Mouse (Mus musculus) erythroblast, embryonic 14.5 days (primary cell): ENCODE results near the gene Lta. TPM values are rescaled to one million over a fixed set of nuclear protein-coding genes. Genes with fewer than 3 reads are reported as not detected.

Experiments
- H3K27me3 ChIP-seq: 2 replicates; pipeline ENCODE4 v1.6.1; 2012; ENCODE audit warnings: inconsistent platforms; ENCODE audit not compliant: control insufficient read depth
- H3K36me3 ChIP-seq: 2 replicates; pipeline ENCODE4 v1.6.1; 2012; ENCODE audit warnings: mild to moderate bottlenecking, inconsistent platforms; ENCODE audit not compliant: control insufficient read depth
- H3K4me1 ChIP-seq: 2 replicates; pipeline ENCODE4 v1.6.1; 2012; ENCODE audit warnings: inconsistent platforms; ENCODE audit not compliant: control insufficient read depth
- H3K4me3 ChIP-seq: replicated peaks from 2 replicates; pipeline ENCODE3; 2012; ENCODE audit warnings: moderate library complexity, mild to moderate bottlenecking, inconsistent platforms
- H3K9me3 ChIP-seq: 2 replicates; pipeline ENCODE4 v1.6.1; 2012; ENCODE audit warnings: low read length, inconsistent platforms, mixed read lengths; ENCODE audit not compliant: control insufficient read depth
- GATA1 ChIP-seq: IDR thresholded peaks from 2 replicates; pipeline ENCODE4 v1.6.1; 2012; ENCODE audit warnings: low read length, inconsistent platforms, mixed read lengths
- TAL1 ChIP-seq: IDR thresholded peaks from 3 replicates; pipeline ENCODE4 v1.6.1; 2012; ENCODE audit warnings: low read length, inconsistent platforms, mixed read lengths
- polyA plus RNA-seq: library from polyadenylated mRNA; stranded (reverse); fragments of >175 nt; gene quantifications from 2 replicates; pipeline ENCODE4 v1.2.3, GENCODE M21; 2012

Gene Lta
- polyA plus RNA-seq, 1 experiment = 0.03 TPM

DNA sequence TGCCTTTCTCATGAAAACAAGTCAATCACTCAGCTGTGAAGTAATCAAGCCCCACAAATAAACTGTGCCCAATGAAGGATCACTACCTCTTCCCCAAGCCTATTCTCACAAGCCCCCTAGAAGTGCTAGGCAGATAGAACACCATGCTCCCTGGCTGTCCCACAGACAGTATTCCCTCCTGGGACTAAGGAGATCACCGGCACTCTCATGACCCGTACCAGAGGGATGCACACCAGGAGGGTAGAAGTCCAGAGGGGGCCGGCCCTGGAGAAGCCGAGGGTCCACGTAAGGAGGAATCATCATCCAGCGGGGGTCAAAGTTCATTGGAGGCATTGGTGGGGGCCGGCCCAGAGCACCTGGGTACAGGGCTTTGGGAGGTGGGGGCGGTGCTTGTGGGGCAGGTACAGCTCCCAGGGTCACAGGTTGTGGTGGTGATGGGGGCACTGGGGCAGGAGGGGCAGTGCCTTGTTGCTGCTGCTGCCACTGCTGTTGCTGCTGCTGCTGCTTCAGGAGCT is 47.4 kb downstream of the Lta start:
- no peaks in the 10 kb centered on the region for H3K27me3 ChIP-seq
- H3K4me1 ChIP-seq = peaks cover 10% of the 10 kb centered on the region
- H3K4me3 ChIP-seq = no peak overlapping the region
- TF ChIP-seq TAL1 = no peak
- no peak for TF ChIP-seq GATA1
- peaks cover 100% of the 10 kb centered on the region for H3K36me3 ChIP-seq
- no peaks in the 10 kb centered on the region for H3K9me3 ChIP-seq

GRCm38 (mm10) chr17:35157254-35157653 is 47.9 kb downstream of the Lta start:
- H3K4me3 ChIP-seq = no peak overlapping the region
- H3K27me3 ChIP-seq = no peaks in the 10 kb centered on the region
- H3K36me3 ChIP-seq = peaks cover 100% of the 10 kb centered on the region
- TF ChIP-seq TAL1 = no peak
- no peak for TF ChIP-seq GATA1
- H3K4me1 ChIP-seq = peaks cover 8% of the 10 kb centered on the region
- H3K9me3 ChIP-seq = no peaks in the 10 kb centered on the region

GRCm38 (mm10) chr17:35156461-35157200 is 48.5 kb downstream of the Lta start:
- no peak overlapping the region for H3K4me3 ChIP-seq
- no peaks in the 10 kb centered on the region for H3K9me3 ChIP-seq
- peaks cover 100% of the 10 kb centered on the region for H3K36me3 ChIP-seq
- H3K4me1 ChIP-seq = peaks cover 6% of the 10 kb centered on the region
- H3K27me3 ChIP-seq = no peaks in the 10 kb centered on the region
- no peak for TF ChIP-seq GATA1
- no peak for TF ChIP-seq TAL1

DNA sequence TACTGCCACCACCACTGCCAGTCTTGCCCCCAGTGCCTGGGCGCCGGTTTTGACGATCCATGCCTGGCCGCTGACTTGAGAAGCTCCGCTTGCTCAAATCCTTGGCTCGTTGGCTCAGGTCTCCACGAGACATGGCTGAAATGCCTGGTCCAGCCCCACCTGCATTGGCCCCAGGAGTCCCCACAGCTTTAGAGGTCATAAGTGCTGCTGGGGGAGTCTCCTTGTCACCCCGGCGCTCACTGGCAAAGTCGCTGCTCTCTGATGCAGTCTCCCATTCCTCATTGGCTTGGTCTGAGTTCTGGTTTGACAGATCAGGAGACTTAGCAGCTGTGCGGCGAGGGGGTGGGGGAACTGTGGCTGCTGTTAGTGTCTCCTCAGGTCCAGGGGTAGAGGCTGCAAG is 49.7 kb downstream of the Lta start:
- Histone ChIP-seq H3K36me3 (peaks cover 99% of the 10 kb centered on the region), H3K9me3 (no peaks in the 10 kb centered on the region), H3K27me3 (no peaks in the 10 kb centered on the region), H3K4me3 (no peak overlapping the region), H3K4me1 (peaks cover 13% of the 10 kb centered on the region)
- TF ChIP-seq TAL1 = no peak
- no peak for TF ChIP-seq GATA1

- Histone ChIP-seq H3K36me3 (peaks cover 99% of the 10 kb centered on the region), H3K27me3 (no peaks in the 10 kb centered on the region), H3K4me1 (peaks cover 18% of the 10 kb centered on the region), H3K9me3 (no peaks in the 10 kb centered on the region), H3K4me3 (no peak overlapping the region)
- TF ChIP-seq TAL1 = no peak
- TF ChIP-seq GATA1 = no peak
Measured at GRCm38 (mm10) chr17:35154616-35155015, 50.5 kb downstream of the Lta start.

GRCm38 (mm10) chr17:35153931-35154330 is 51.2 kb downstream of the Lta start:
- H3K4me1 ChIP-seq = peaks cover 18% of the 10 kb centered on the region
- peaks cover 99% of the 10 kb centered on the region for H3K36me3 ChIP-seq
- no peaks in the 10 kb centered on the region for H3K9me3 ChIP-seq
- H3K27me3 ChIP-seq = no peaks in the 10 kb centered on the region
- H3K4me3 ChIP-seq = no peak overlapping the region
- TF ChIP-seq GATA1 = no peak
- no peak for TF ChIP-seq TAL1

Other genes with a start within 250 kb of the Lta start
- gene Hspa1b, start 246.1 kb downstream of the Lta start, polyA plus RNA-seq = 408 and 454 TPM in 2 replicates
- not detected in 2 replicates for gene Gm20481, start 235.4 kb downstream of the Lta start, polyA plus RNA-seq
- gene Hspa1a, start 233.2 kb downstream of the Lta start, polyA plus RNA-seq = 195 and 214 TPM in 2 replicates
- gene Hspa1l, start 232.6 kb downstream of the Lta start, polyA plus RNA-seq = 0.04 TPM in 1 of 2 replicates, not detected in the other
- 15.9 and 21.4 TPM in 2 replicates for gene Lsm2, start 223.5 kb downstream of the Lta start, polyA plus RNA-seq
- gene Vars, start 204.4 kb downstream of the Lta start, polyA plus RNA-seq = 41.7 and 44.9 TPM in 2 replicates
- 0.01 TPM in 2 replicates for gene Vwa7, start 188.8 kb downstream of the Lta start, polyA plus RNA-seq
- gene Sapcd1, start 177.3 kb downstream of the Lta start, polyA plus RNA-seq = 0.87 and 0.97 TPM in 2 replicates
- 0.90 and 1.3 TPM in 2 replicates for gene Msh5, start 158.6 kb downstream of the Lta start, polyA plus RNA-seq
- gene Clic1, start 155.4 kb downstream of the Lta start, polyA plus RNA-seq = 5.1 and 6.0 TPM in 2 replicates
- gene Ddah2, start 146.3 kb downstream of the Lta start, polyA plus RNA-seq = 0.78 and 0.92 TPM in 2 replicates
- gene Ly6g6c, start 140.0 kb downstream of the Lta start, polyA plus RNA-seq = not detected in 2 replicates
- 0.05 TPM in 1 of 2 replicates, not detected in the other for gene Mpig6b, start 139.2 kb downstream of the Lta start, polyA plus RNA-seq
- not detected in 2 replicates for gene Ly6g6e, start 128.4 kb downstream of the Lta start, polyA plus RNA-seq
- not detected in 2 replicates for gene Ly6g6d, start 127.3 kb downstream of the Lta start, polyA plus RNA-seq
- 0.07 and 0.08 TPM in 2 replicates for gene Ly6g6f, start 119.7 kb downstream of the Lta start, polyA plus RNA-seq
- gene Abhd16a, start 116.1 kb downstream of the Lta start, polyA plus RNA-seq = 10.1 and 10.3 TPM in 2 replicates
- gene Ly6g5c, start 97.1 kb downstream of the Lta start, polyA plus RNA-seq = not detected in 2 replicates
- 0.03 TPM in 1 of 2 replicates, not detected in the other for gene Ly6g5b, start 89.9 kb downstream of the Lta start, polyA plus RNA-seq
- 11.0 and 12.4 TPM in 2 replicates for gene Gpank1, start 83.9 kb downstream of the Lta start, polyA plus RNA-seq
- 10.2 and 11.2 TPM in 2 replicates for gene Csnk2b, start 83.3 kb downstream of the Lta start, polyA plus RNA-seq
- 0.27 and 0.48 TPM in 2 replicates for gene D17H6S53E, start 79.0 kb downstream of the Lta start, polyA plus RNA-seq
- gene Apom, start 73.3 kb downstream of the Lta start, polyA plus RNA-seq = 0.10 and 0.20 TPM in 2 replicates
- gene Bag6, start 70.2 kb downstream of the Lta start, polyA plus RNA-seq = 88.8 and 102 TPM in 2 replicates
- 70.4 and 133 TPM in 2 replicates for gene Prrc2a, start 40.5 kb downstream of the Lta start, polyA plus RNA-seq
- gene Aif1, start 29.3 kb downstream of the Lta start, polyA plus RNA-seq = 0.27 TPM in 1 of 2 replicates, not detected in the other
- not detected in 2 replicates for gene Lst1, start 16.9 kb downstream of the Lta start, polyA plus RNA-seq
- gene Ltb, start 10.9 kb downstream of the Lta start, polyA plus RNA-seq = 0.07 and 0.08 TPM in 2 replicates
- gene Tnf, start 3.3 kb downstream of the Lta start, polyA plus RNA-seq = 0.07 and 0.09 TPM in 2 replicates
- gene Gm16181, start 15.5 kb upstream of the Lta start, polyA plus RNA-seq = not detected in 2 replicates
- gene Atp6v1g2, start 28.3 kb upstream of the Lta start, polyA plus RNA-seq = 0.04 and 0.37 TPM in 2 replicates
- 1.6 TPM in 2 replicates for gene Nfkbil1, start 30.4 kb upstream of the Lta start, polyA plus RNA-seq
- gene Ddx39b, start 36.4 kb upstream of the Lta start, polyA plus RNA-seq = 18.8 and 20.8 TPM in 2 replicates
- gene H2-D1, start 57.4 kb upstream of the Lta start, polyA plus RNA-seq = 2.4 and 2.7 TPM in 2 replicates
- gene H2-Q1, start 115.1 kb upstream of the Lta start, polyA plus RNA-seq = not detected in 2 replicates
- gene H2-Q2, start 136.9 kb upstream of the Lta start, polyA plus RNA-seq = not detected in 2 replicates
- 0.50 and 0.56 TPM in 2 replicates for gene H2-Q4, start 174.3 kb upstream of the Lta start, polyA plus RNA-seq
- gene H2-Q6, start 219.5 kb upstream of the Lta start, polyA plus RNA-seq = 0.09 TPM in 1 of 2 replicates, not detected in the other
- 0.03 and 0.13 TPM in 2 replicates for gene H2-Q7, start 233.8 kb upstream of the Lta start, polyA plus RNA-seq